Mouse (Mus musculus) hindbrain, embryonic 16.5 days (tissue): Measurements from ENCODE around the gene Ccnq. TPM values are rescaled to one million over a fixed set of nuclear protein-coding genes. Genes with fewer than 3 reads are reported as not detected.

Source experiments
- microRNA-seq: library from miRNA; unstranded; fragments of <30 nt; microRNA quantifications from one replicate; pipeline ENCODE4, GENCODE M21; 2017
- polyA plus RNA-seq: library from polyadenylated mRNA; unstranded; fragments of >200 nt; fragmentation: Nextera tagmentation; extraction: Ambion mirVana; gene quantifications from 2 replicates; pipeline ENCODE4 v1.2.1, GENCODE M21; 2015

Gene Ccnq
- polyA plus RNA-seq, 1 experiment from 2014 or later: 29.6 TPM

Small RNAs within 50 kb of the gene (microRNA-seq; reads per million reads assigned to microRNA genes)
- gene Gm23840: not detected

Other genes with a start within 250 kb of the Ccnq start
- 0.11 and 0.20 TPM in 2 replicates for gene Sebox, start 248.3 kb downstream of the Ccnq start, polyA plus RNA-seq
- 87.9 and 95.5 TPM in 2 replicates for gene Tmem199, start 239.6 kb downstream of the Ccnq start, polyA plus RNA-seq
- gene Poldip2, start 239.5 kb downstream of the Ccnq start, polyA plus RNA-seq: 189 and 196 TPM in 2 replicates
- gene Tnfaip1, start 215.4 kb downstream of the Ccnq start, polyA plus RNA-seq: 69.3 and 70.8 TPM in 2 replicates
- 118 and 124 TPM in 2 replicates for gene Ift20, start 215.4 kb downstream of the Ccnq start, polyA plus RNA-seq
- 44.0 and 48.3 TPM in 2 replicates for gene Tmem97, start 201.0 kb downstream of the Ccnq start, polyA plus RNA-seq
- 19.4 and 20.7 TPM in 2 replicates for gene Nlk, start 54.4 kb downstream of the Ccnq start, polyA plus RNA-seq
- 36.2 and 48.4 TPM in 2 replicates for gene Lyrm9, start 74.9 kb upstream of the Ccnq start, polyA plus RNA-seq
- gene Nos2, start 169.1 kb upstream of the Ccnq start, polyA plus RNA-seq: 0.96 and 1.2 TPM in 2 replicates
- 14.7 and 18.3 TPM in 2 replicates for gene Lgals9, start 233.2 kb upstream of the Ccnq start, polyA plus RNA-seq